Mouse (Mus musculus) embryonic facial prominence, embryonic 12.5 days (tissue): ENCODE data around the gene 1700017B05Rik. TPM values are rescaled to one million over a fixed set of nuclear protein-coding genes. Genes with fewer than 3 reads are reported as not detected.
"Not testable (repeated sequence)": the region's sequence is repeated elsewhere in the genome, so short reads cannot be mapped to it uniquely, and the experiment has no call there.

Experiments used
- ATAC-seq: fragments of 200-750 bp; cut with Nextera tagmentation; 2 replicates; pipeline ENCODE4 v1.8.0; 2017; ENCODE audit not compliant: insufficient number of reproducible peaks, insufficient read depth, low FRiP score, low TSS enrichment
- H3K27ac ChIP-seq: fragments of 300-500 bp; sonication (generic); 2 replicates; pipeline ENCODE4 v1.5.1; 2016; ENCODE audit warnings: mild to moderate bottlenecking
- H3K27me3 ChIP-seq: fragments of 300-500 bp; sonication (generic); 2 replicates; pipeline ENCODE4 v1.6.1; 2016; ENCODE audit warnings: mild to moderate bottlenecking, moderate library complexity
- H3K36me3 ChIP-seq: fragments of 300-500 bp; sonication (generic); 2 replicates; pipeline ENCODE4 v1.6.1; 2016; ENCODE audit warnings: mild to moderate bottlenecking
- H3K4me1 ChIP-seq: fragments of 300-500 bp; sonication (generic); 2 replicates; pipeline ENCODE4 v1.6.1; 2016
- H3K4me2 ChIP-seq: fragments of 300-500 bp; sonication (generic); replicated peaks from 2 replicates; pipeline ENCODE4 v1.6.1; 2016; ENCODE audit warnings: mild to moderate bottlenecking, moderate library complexity
- H3K4me3 ChIP-seq: fragments of 300-500 bp; sonication (generic); 2 replicates; pipeline ENCODE4 v1.5.1; 2016; ENCODE audit warnings: mild to moderate bottlenecking
- H3K9ac ChIP-seq: fragments of 300-500 bp; sonication (generic); 2 replicates; pipeline ENCODE4 v1.6.1; 2016; ENCODE audit warnings: mild to moderate bottlenecking, moderate library complexity
- H3K9me3 ChIP-seq: fragments of 300-500 bp; sonication (generic); 2 replicates; pipeline ENCODE4 v1.6.1; 2016; ENCODE audit warnings: mild to moderate bottlenecking, moderate library complexity
- WGBS: fragments of 180-500 bp; shearing (Covaris S2); methylation state at CpG from one replicate; pipeline ENCODE4 v1.1.7; 2016; 5-methylcytosine and 5-hydroxymethylcytosine counted together
- polyA plus RNA-seq: library from polyadenylated mRNA; unstranded; fragments of >200 nt; fragmentation: Nextera tagmentation; extraction: Ambion mirVana; gene quantifications from 2 replicates; pipeline ENCODE4 v1.2.1, GENCODE M21; 2016

1700017B05Rik gene
- polyA plus RNA-seq = 15.8 and 18.7 TPM in 2 replicates

- Histone ChIP-seq H3K9ac (peak within 1 kb of the TSS; percentile 88), H3K4me3 (peak within 1 kb of the TSS; percentile 85), H3K4me1 (peaks cover 28% of the 10 kb centered on the region), H3K4me2 (peak within 1 kb of the TSS; percentile 95), H3K9me3 (no peaks in the 10 kb centered on the region), H3K27ac (peak within 1 kb of the TSS; percentile 88), H3K27me3 (0 out of 2 replicates have a peak, but pooled peaks cover 7% of the 10 kb centered on the region), H3K36me3 (peaks cover 19% of the 10 kb centered on the region)
- peak; percentile 77 for ATAC-seq
- under 1% methylated on average over 79 of the region's 87 CpGs for WGBS
These were observed at the start of gene 1700017B05Rik for GRCm38 (mm10) chr9:57261913-57262794. Gene 1700017B05Rik, minus strand, starts transcription at chr9:57262612.

- Histone ChIP-seq H3K9ac (no peak overlapping the region), H3K36me3 (no peaks in the 10 kb centered on the region), H3K27ac (no peak overlapping the region), H3K4me3 (no peak overlapping the region), H3K27me3 (no peaks in the 10 kb centered on the region), H3K4me1 (no peaks in the 10 kb centered on the region), H3K9me3 (no peaks in the 10 kb centered on the region; the same call in 1 of the 2 replicates), H3K4me2 (no peak overlapping the region)
- WGBS = 87% methylated on average over 2 of the region's 2 CpGs
- ATAC-seq = no peak
These were observed 48.5 kb upstream of the 1700017B05Rik start for GRCm38 (mm10) chr9:57310895-57311294.

- H3K4me2 ChIP-seq = no peak overlapping the region
- no peak overlapping the region for H3K27ac ChIP-seq
- H3K4me1 ChIP-seq = no peaks in the 10 kb centered on the region
- no peaks in the 10 kb centered on the region for H3K36me3 ChIP-seq
- no peaks in the 10 kb centered on the region; the same call in 1 of the 2 replicates for H3K9me3 ChIP-seq
- H3K27me3 ChIP-seq = no peaks in the 10 kb centered on the region
- 92% methylated on average over 4 of the region's 4 CpGs for WGBS
- ATAC-seq = no peak
- H3K9ac ChIP-seq = no peak overlapping the region
- no peak overlapping the region for H3K4me3 ChIP-seq
These were observed 46.9 kb upstream of the 1700017B05Rik start for GRCm38 (mm10) chr9:57309353-57309752.

- Histone ChIP-seq H3K27ac (no peak overlapping the region), H3K36me3 (no peaks in the 10 kb centered on the region), H3K27me3 (no peaks in the 10 kb centered on the region), H3K4me1 (no peaks in the 10 kb centered on the region), H3K4me2 (no peak overlapping the region), H3K4me3 (no peak overlapping the region), H3K9me3 (no peaks in the 10 kb centered on the region; the same call in 1 of the 2 replicates), H3K9ac (no peak overlapping the region)
- ATAC-seq = no peak
- WGBS = 73% methylated on average over 4 of the region's 4 CpGs
These were observed 45.0 kb upstream of the 1700017B05Rik start for GRCm38 (mm10) chr9:57307456-57307855.

GRCm38 (mm10) chr9:57304716-57305115 lies 42.3 kb upstream of the 1700017B05Rik start:
- H3K4me1 ChIP-seq, H3K27ac ChIP-seq, H3K9ac ChIP-seq, H3K9me3 ChIP-seq, H3K4me3 ChIP-seq, H3K36me3 ChIP-seq, H3K27me3 ChIP-seq, ATAC-seq, H3K4me2 ChIP-seq: not testable (repeated sequence)
- WGBS = 94% methylated on average over 4 of the region's 4 CpGs

- no peak overlapping the region for H3K4me2 ChIP-seq
- H3K36me3 ChIP-seq = no peaks in the 10 kb centered on the region
- WGBS = 91% methylated on average over 2 of the region's 2 CpGs
- H3K9ac ChIP-seq = no peak overlapping the region
- ATAC-seq = no peak
- H3K4me3 ChIP-seq = no peak overlapping the region
- no peaks in the 10 kb centered on the region for H3K27me3 ChIP-seq
- H3K9me3 ChIP-seq = no peaks in the 10 kb centered on the region
- no peaks in the 10 kb centered on the region for H3K4me1 ChIP-seq
- H3K27ac ChIP-seq = no peak overlapping the region
These were observed 41.8 kb upstream of the 1700017B05Rik start for GRCm38 (mm10) chr9:57304251-57304650.

GRCm38 (mm10) chr9:57303356-57303755 lies 40.9 kb upstream of the 1700017B05Rik start:
- H3K9ac ChIP-seq = no peak overlapping the region
- H3K27ac ChIP-seq = no peak overlapping the region
- no peaks in the 10 kb centered on the region for H3K27me3 ChIP-seq
- H3K4me1 ChIP-seq = no peaks in the 10 kb centered on the region
- no peaks in the 10 kb centered on the region for H3K9me3 ChIP-seq
- no peaks in the 10 kb centered on the region for H3K36me3 ChIP-seq
- ATAC-seq = no peak
- no peak overlapping the region for H3K4me3 ChIP-seq
- no peak overlapping the region for H3K4me2 ChIP-seq
- WGBS = 94% methylated on average over 1 of the region's 1 CpGs

GRCm38 (mm10) chr9:57300825-57301224 lies 38.4 kb upstream of the 1700017B05Rik start:
- no peak overlapping the region for H3K4me3 ChIP-seq
- no peaks in the 10 kb centered on the region for H3K4me1 ChIP-seq
- no peak overlapping the region for H3K4me2 ChIP-seq
- no peaks in the 10 kb centered on the region for H3K36me3 ChIP-seq
- H3K9ac ChIP-seq = no peak overlapping the region
- H3K27me3 ChIP-seq = no peaks in the 10 kb centered on the region
- H3K9me3 ChIP-seq = no peaks in the 10 kb centered on the region
- ATAC-seq = no peak
- no peak overlapping the region for H3K27ac ChIP-seq
- whole genome bisulfite sequencing = 80% methylated on average over 2 of the region's 2 CpGs

GRCm38 (mm10) chr9:57299790-57300477 lies 37.5 kb upstream of the 1700017B05Rik start:
- WGBS = 74% methylated on average over 6 of the region's 6 CpGs
- Histone ChIP-seq H3K27me3 (no peaks in the 10 kb centered on the region), H3K36me3 (no peaks in the 10 kb centered on the region), H3K4me2 (no peak overlapping the region), H3K4me3 (no peak overlapping the region), H3K27ac (no peak overlapping the region), H3K9ac (no peak overlapping the region), H3K4me1 (no peaks in the 10 kb centered on the region), H3K9me3 (no peaks in the 10 kb centered on the region)
- ATAC-seq = peak; percentile 28; the same call in 1 of the 2 replicates

GRCm38 (mm10) chr9:57297938-57298337 lies 35.5 kb upstream of the 1700017B05Rik start:
- no peak overlapping the region for H3K27ac ChIP-seq
- no peak overlapping the region for H3K9ac ChIP-seq
- H3K4me1 ChIP-seq = no peaks in the 10 kb centered on the region
- no peak overlapping the region for H3K4me2 ChIP-seq
- no peaks in the 10 kb centered on the region for H3K36me3 ChIP-seq
- WGBS = 95% methylated on average over 2 of the region's 2 CpGs
- no peak overlapping the region for H3K4me3 ChIP-seq
- no peaks in the 10 kb centered on the region for H3K27me3 ChIP-seq
- no peaks in the 10 kb centered on the region for H3K9me3 ChIP-seq
- ATAC-seq = no peak

- Histone ChIP-seq H3K4me1 (no peaks in the 10 kb centered on the region), H3K27ac (no peak overlapping the region), H3K9ac (no peak overlapping the region), H3K36me3 (no peaks in the 10 kb centered on the region), H3K4me3 (no peak overlapping the region), H3K4me2 (no peak overlapping the region), H3K27me3 (no peaks in the 10 kb centered on the region), H3K9me3 (no peaks in the 10 kb centered on the region)
- ATAC-seq = no peak
- 69% methylated on average over 8 of the region's 8 CpGs for WGBS
These were observed 33.9 kb upstream of the 1700017B05Rik start for GRCm38 (mm10) chr9:57296277-57296676.

GRCm38 (mm10) chr9:57295666-57296065 lies 33.3 kb upstream of the 1700017B05Rik start:
- Histone ChIP-seq H3K4me3 (no peak overlapping the region), H3K9me3 (no peaks in the 10 kb centered on the region), H3K4me1 (no peaks in the 10 kb centered on the region), H3K36me3 (no peaks in the 10 kb centered on the region), H3K9ac (no peak overlapping the region), H3K27ac (no peak overlapping the region), H3K4me2 (no peak overlapping the region), H3K27me3 (no peaks in the 10 kb centered on the region)
- WGBS = 78% methylated on average over 3 of the region's 3 CpGs
- no peak for ATAC-seq
